Mouse (Mus musculus): ENCODE results near the gene Gm11172. TPM values are rescaled to one million over a fixed set of nuclear protein-coding genes. Genes with fewer than 3 reads are reported as not detected.
"Not testable (repeated sequence)": the region's sequence is repeated elsewhere in the genome, so short reads cannot be mapped to it uniquely, and the experiment has no call there.

The Gm11172 gene
- total RNA-seq, 2 experiments from 2014 or later = not detected

GRCm38 (mm10) chr16:10849965-10850861 is 37.5 kb downstream of the Gm11172 start:
- DNase-seq = peak; percentile 66
- intact Hi-C loops (cut with DNase I; ENCODE audit: low total_unique reads) = no loop called here

GRCm38 (mm10) chr16:10850905-10851304 is 38.2 kb downstream of the Gm11172 start:
- intact Hi-C loops (cut with DNase I; ENCODE audit: low total_unique reads) = no loop called here
- no peak for DNase-seq

- intact Hi-C loops (cut with DNase I; ENCODE audit: low total_unique reads) = not testable (repeated sequence)
These were observed 39.5 kb downstream of the Gm11172 start for GRCm38 (mm10) chr16:10852216-10852615.

GRCm38 (mm10) chr16:10859726-10860245 is 47.1 kb downstream of the Gm11172 start:
- no peak for DNase-seq
- intact Hi-C loops (cut with DNase I; ENCODE audit: low total_unique reads) = loop anchor here (10.0 kb wide), 1 partner anchor 225 kb away; no protein-coding TSS in a partner anchor

More at GRCm38 (mm10) chr16:10852216-10852615, 39.5 kb downstream of the Gm11172 start:
- not testable (repeated sequence) for DNase-seq

- intact Hi-C loops (cut with DNase I; ENCODE audit: low total_unique reads) = loop anchor here (10.0 kb wide), 1 partner anchor 227 kb away; no protein-coding TSS in a partner anchor
- peak; percentile 45 for DNase-seq
These were observed 48.7 kb downstream of the Gm11172 start for GRCm38 (mm10) chr16:10861408-10861807.

Other genes with a start within 250 kb of the Gm11172 start
- 1 to 10 TPM in 1 of 2 experiments, under 1 TPM in 1; 0.40 to 1.5 TPM for gene Socs1, start 27.4 kb upstream of the Gm11172 start, total RNA-seq (2021)
- not detected for gene Tnp2, start 24.3 kb upstream of the Gm11172 start, total RNA-seq (2021)
- gene Prm3, start 22.0 kb upstream of the Gm11172 start, total RNA-seq (2021) = not detected
- gene Prm2, start 16.8 kb upstream of the Gm11172 start, total RNA-seq (2021) = not detected
- not detected for gene Prm1, start 7.1 kb upstream of the Gm11172 start, total RNA-seq (2021)
- 1 to 10 TPM; 1.5 to 2.0 TPM for gene Rmi2, start 22.1 kb downstream of the Gm11172 start, total RNA-seq (2021)
- gene Snn, start 248.0 kb downstream of the Gm11172 start, total RNA-seq (2021) = 10 to 100 TPM in 1 of 2 experiments, 1 to 10 TPM in 1; 7.6 to 10.9 TPM

Data from gastrocnemius, postnatal 14 days (tissue).